Mouse (Mus musculus): ENCODE measurements around the gene Wrap73. TPM values are rescaled to one million over a fixed set of nuclear protein-coding genes. Genes with fewer than 3 reads are reported as not detected.

The Wrap73 gene
- polyA plus RNA-seq, 1 experiment from 2014 or later: 43.8 TPM

GRCm38 (mm10) chr4:154205392-154205791 lies 63.2 kb downstream of the Wrap73 start:
- no peak overlapping the region for H3K4me3 ChIP-seq (ENCODE audit: low read depth, low read length)
- DNase-seq (ENCODE audit: low spot score) (no peak), ATAC-seq (ENCODE audit: insufficient read depth, low FRiP score, low TSS enrichment) (no peak)
- 81% methylated on average over 5 of the region's 5 CpGs for WGBS
- no peaks in the 10 kb centered on the region for H3K36me3 ChIP-seq (ENCODE audit: control insufficient read depth, insufficient read depth, low read length)
- no peaks in the 10 kb centered on the region for H3K9me3 ChIP-seq (ENCODE audit: control insufficient read depth, low read length)
- no peak overlapping the region for H3K4me2 ChIP-seq (ENCODE audit: low read depth)
- H3K9ac ChIP-seq (ENCODE audit: low read length): no peak overlapping the region
- H3K27me3 ChIP-seq (ENCODE audit: control insufficient read depth, insufficient read depth, low read length): no peaks in the 10 kb centered on the region
- no peak overlapping the region for H3K27ac ChIP-seq (ENCODE audit: low read depth, low read length)
- 0 out of 2 replicates have a peak, but pooled peaks cover 5% of the 10 kb centered on the region for H3K4me1 ChIP-seq (ENCODE audit: control insufficient read depth, insufficient read depth, low read length)

DNA sequence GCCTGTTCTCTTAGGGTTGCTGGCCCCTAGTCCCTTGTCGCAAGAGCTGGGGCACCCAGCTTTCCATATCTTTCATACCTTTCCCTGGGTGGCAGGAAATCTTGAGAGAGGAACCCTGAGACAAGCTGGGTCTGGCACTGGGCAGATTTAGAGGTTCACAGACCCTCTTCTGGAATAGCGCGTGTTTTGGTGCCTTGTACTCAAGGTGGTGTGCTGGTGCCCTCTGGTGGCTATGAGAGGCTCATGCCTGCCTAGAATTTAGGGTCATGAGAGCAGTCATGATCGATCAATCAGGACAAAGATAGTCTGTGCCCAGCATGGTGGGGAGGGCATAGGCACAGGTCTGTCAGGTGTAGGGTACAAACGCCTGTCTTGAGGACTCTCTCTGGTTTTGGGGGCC lies 65.1 kb downstream of the Wrap73 start:
- peak; percentile 76 for DNase-seq (ENCODE audit: low spot score)
- Histone ChIP-seq H3K9me3 (ENCODE audit: control insufficient read depth, low read length) (no peaks in the 10 kb centered on the region), H3K4me3 (ENCODE audit: low read depth, low read length) (no peak overlapping the region), H3K4me2 (ENCODE audit: low read depth) (no peak overlapping the region), H3K9ac (ENCODE audit: low read length) (no peak overlapping the region), H3K4me1 (ENCODE audit: control insufficient read depth, insufficient read depth, low read length) (0 out of 2 replicates have a peak, but pooled peaks cover 5% of the 10 kb centered on the region), H3K36me3 (ENCODE audit: control insufficient read depth, insufficient read depth, low read length) (no peaks in the 10 kb centered on the region), H3K27ac (ENCODE audit: low read depth, low read length) (no peak overlapping the region), H3K27me3 (ENCODE audit: control insufficient read depth, insufficient read depth, low read length) (no peaks in the 10 kb centered on the region)
- ATAC-seq (ENCODE audit: insufficient read depth, low FRiP score, low TSS enrichment): no peak
- 19% methylated on average over 5 of the region's 5 CpGs for WGBS

- Histone ChIP-seq H3K4me1 (ENCODE audit: control insufficient read depth, insufficient read depth, low read length) (0 out of 2 replicates have a peak, but pooled peaks cover 5% of the 10 kb centered on the region), H3K4me3 (ENCODE audit: low read depth, low read length) (no peak overlapping the region), H3K36me3 (ENCODE audit: control insufficient read depth, insufficient read depth, low read length) (no peaks in the 10 kb centered on the region), H3K4me2 (ENCODE audit: low read depth) (no peak overlapping the region), H3K9ac (ENCODE audit: low read length) (no peak overlapping the region), H3K9me3 (ENCODE audit: control insufficient read depth, low read length) (no peaks in the 10 kb centered on the region), H3K27me3 (ENCODE audit: control insufficient read depth, insufficient read depth, low read length) (no peaks in the 10 kb centered on the region), H3K27ac (ENCODE audit: low read depth, low read length) (no peak overlapping the region)
- DNase-seq (ENCODE audit: low spot score) (no peak), ATAC-seq (ENCODE audit: insufficient read depth, low FRiP score, low TSS enrichment) (no peak)
- WGBS: 74% methylated on average over 6 of the region's 6 CpGs
Measured at GRCm38 (mm10) chr4:154209054-154209453, 66.9 kb downstream of the Wrap73 start.

DNA sequence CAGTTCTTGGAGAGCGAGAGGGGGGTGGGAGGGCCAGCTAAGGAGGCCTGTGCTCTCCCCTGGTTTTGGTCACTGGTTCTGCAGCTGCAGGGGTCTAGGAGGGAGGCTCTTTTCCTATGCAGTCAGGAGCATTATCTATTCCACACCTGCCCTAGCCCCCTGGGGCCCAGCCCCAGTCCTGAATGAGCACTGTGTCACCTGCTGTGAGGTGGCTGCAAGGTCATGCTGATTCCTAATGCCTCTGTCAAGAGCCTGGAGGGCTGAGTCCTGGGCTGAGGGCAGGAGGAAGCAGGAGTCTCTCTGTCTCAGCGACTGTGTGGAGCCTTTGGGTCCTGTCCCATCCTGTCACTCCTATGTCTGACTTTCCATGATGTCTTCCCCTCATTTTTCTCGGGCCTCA lies 67.7 kb downstream of the Wrap73 start:
- no peak for DNase-seq (ENCODE audit: low spot score)
- H3K4me1 ChIP-seq (ENCODE audit: control insufficient read depth, insufficient read depth, low read length): 0 out of 2 replicates have a peak, but pooled peaks cover 5% of the 10 kb centered on the region
- no peaks in the 10 kb centered on the region for H3K27me3 ChIP-seq (ENCODE audit: control insufficient read depth, insufficient read depth, low read length)
- H3K9me3 ChIP-seq (ENCODE audit: control insufficient read depth, low read length): no peaks in the 10 kb centered on the region
- ATAC-seq (ENCODE audit: insufficient read depth, low FRiP score, low TSS enrichment): no peak
- no peak overlapping the region for H3K4me3 ChIP-seq (ENCODE audit: low read depth, low read length)
- H3K36me3 ChIP-seq (ENCODE audit: control insufficient read depth, insufficient read depth, low read length): no peaks in the 10 kb centered on the region
- no peak overlapping the region for H3K4me2 ChIP-seq (ENCODE audit: low read depth)
- H3K9ac ChIP-seq (ENCODE audit: low read length): no peak overlapping the region
- H3K27ac ChIP-seq (ENCODE audit: low read depth, low read length): no peak overlapping the region
- WGBS: 22% methylated on average over 3 of the region's 3 CpGs

GRCm38 (mm10) chr4:154211459-154211858 lies 69.3 kb downstream of the Wrap73 start:
- no peak overlapping the region for H3K4me3 ChIP-seq (ENCODE audit: low read depth, low read length)
- H3K9ac ChIP-seq (ENCODE audit: low read length): no peak overlapping the region
- DNase-seq (ENCODE audit: low spot score) (no peak), ATAC-seq (ENCODE audit: insufficient read depth, low FRiP score, low TSS enrichment) (no peak)
- 92% methylated on average over 13 of the region's 13 CpGs for WGBS
- H3K4me1 ChIP-seq (ENCODE audit: control insufficient read depth, insufficient read depth, low read length): 0 out of 2 replicates have a peak, but pooled peaks cover 5% of the 10 kb centered on the region
- no peak overlapping the region for H3K4me2 ChIP-seq (ENCODE audit: low read depth)
- H3K27ac ChIP-seq (ENCODE audit: low read depth, low read length): no peak overlapping the region
- no peaks in the 10 kb centered on the region for H3K36me3 ChIP-seq (ENCODE audit: control insufficient read depth, insufficient read depth, low read length)
- no peaks in the 10 kb centered on the region for H3K27me3 ChIP-seq (ENCODE audit: control insufficient read depth, insufficient read depth, low read length)
- H3K9me3 ChIP-seq (ENCODE audit: control insufficient read depth, low read length): no peaks in the 10 kb centered on the region

- WGBS: 79% methylated on average over 7 of the region's 7 CpGs
- Histone ChIP-seq H3K4me3 (ENCODE audit: low read depth, low read length) (no peak overlapping the region), H3K9me3 (ENCODE audit: control insufficient read depth, low read length) (no peaks in the 10 kb centered on the region), H3K27me3 (ENCODE audit: control insufficient read depth, insufficient read depth, low read length) (no peaks in the 10 kb centered on the region), H3K27ac (ENCODE audit: low read depth, low read length) (no peak overlapping the region), H3K36me3 (ENCODE audit: control insufficient read depth, insufficient read depth, low read length) (no peaks in the 10 kb centered on the region), H3K4me1 (ENCODE audit: control insufficient read depth, insufficient read depth, low read length) (0 out of 2 replicates have a peak, but pooled peaks cover 5% of the 10 kb centered on the region), H3K9ac (ENCODE audit: low read length) (no peak overlapping the region), H3K4me2 (ENCODE audit: low read depth) (no peak overlapping the region)
- DNase-seq (ENCODE audit: low spot score) (no peak), ATAC-seq (ENCODE audit: insufficient read depth, low FRiP score, low TSS enrichment) (no peak)
Measured at GRCm38 (mm10) chr4:154213586-154213985, 71.4 kb downstream of the Wrap73 start.

- H3K9me3 ChIP-seq (ENCODE audit: control insufficient read depth, low read length): no peaks in the 10 kb centered on the region
- WGBS: 19% methylated on average over 5 of the region's 5 CpGs
- H3K4me1 ChIP-seq (ENCODE audit: control insufficient read depth, insufficient read depth, low read length): 0 out of 2 replicates have a peak, but pooled peaks cover 5% of the 10 kb centered on the region
- H3K36me3 ChIP-seq (ENCODE audit: control insufficient read depth, insufficient read depth, low read length): no peaks in the 10 kb centered on the region
- H3K27me3 ChIP-seq (ENCODE audit: control insufficient read depth, insufficient read depth, low read length): no peaks in the 10 kb centered on the region
- no peak overlapping the region for H3K4me2 ChIP-seq (ENCODE audit: low read depth)
- DNase-seq (ENCODE audit: low spot score) (no peak), ATAC-seq (ENCODE audit: insufficient read depth, low FRiP score, low TSS enrichment) (no peak)
- no peak overlapping the region for H3K9ac ChIP-seq (ENCODE audit: low read length)
- H3K4me3 ChIP-seq (ENCODE audit: low read depth, low read length): no peak overlapping the region
- no peak overlapping the region for H3K27ac ChIP-seq (ENCODE audit: low read depth, low read length)
Measured at GRCm38 (mm10) chr4:154214075-154214474, 71.9 kb downstream of the Wrap73 start.

Other genes with a start within 250 kb of the Wrap73 start
- 100 and 104 TPM in 2 replicates for gene A430005L14Rik, start 185.1 kb upstream of the Wrap73 start, polyA plus RNA-seq (2014; fragmentation: Nextera tagmentation; extraction: Ambion mirVana)
- gene Dffb, start 167.2 kb upstream of the Wrap73 start, polyA plus RNA-seq (2014; fragmentation: Nextera tagmentation; extraction: Ambion mirVana): 10.2 and 11.7 TPM in 2 replicates
- 22.3 and 22.9 TPM in 2 replicates for gene Cep104, start 167.2 kb upstream of the Wrap73 start, polyA plus RNA-seq (2014; fragmentation: Nextera tagmentation; extraction: Ambion mirVana)
- 15.2 and 18.6 TPM in 2 replicates for gene Lrrc47, start 130.6 kb upstream of the Wrap73 start, polyA plus RNA-seq (2014; fragmentation: Nextera tagmentation; extraction: Ambion mirVana)
- 8.5 and 10.5 TPM in 2 replicates for gene Smim1, start 116.1 kb upstream of the Wrap73 start, polyA plus RNA-seq (2014; fragmentation: Nextera tagmentation; extraction: Ambion mirVana)
- gene Ccdc27, start 99.7 kb upstream of the Wrap73 start, polyA plus RNA-seq (2014; fragmentation: Nextera tagmentation; extraction: Ambion mirVana): not detected in 2 replicates
- 0.31 and 0.35 TPM in 2 replicates for gene Trp73, start 2.2 kb upstream of the Wrap73 start, polyA plus RNA-seq (2014; fragmentation: Nextera tagmentation; extraction: Ambion mirVana)
- 145 and 153 TPM in 2 replicates for gene Tprgl, start 18.3 kb downstream of the Wrap73 start, polyA plus RNA-seq (2014; fragmentation: Nextera tagmentation; extraction: Ambion mirVana)
- gene Megf6, start 28.4 kb downstream of the Wrap73 start, polyA plus RNA-seq (2014; fragmentation: Nextera tagmentation; extraction: Ambion mirVana): 22.1 and 22.7 TPM in 2 replicates
- 2.0 and 3.3 TPM in 2 replicates for gene Arhgef16, start 159.3 kb downstream of the Wrap73 start, polyA plus RNA-seq (2014; fragmentation: Nextera tagmentation; extraction: Ambion mirVana)
- 0.27 TPM in 1 of 2 replicates, not detected in the other for gene B230104I21Rik, start 193.8 kb downstream of the Wrap73 start, polyA plus RNA-seq (2014; fragmentation: Nextera tagmentation; extraction: Ambion mirVana)

Measured in neural tube, embryonic 11.5 days (tissue).